Mouse (Mus musculus) bone marrow, adult 2 months (tissue): ENCODE results near the gene Erich6b.

ENCODE experiments used
- CTCF ChIP-seq: fragments of 200-500 bp; IDR thresholded peaks from 2 replicates; pipeline ENCODE4 v1.5.1; 2011; ENCODE audit warnings: low read length, control low read depth; ENCODE audit not compliant: control insufficient read depth, insufficient read depth
- POLR2A ChIP-seq: fragments of 200-500 bp; IDR thresholded peaks from 2 replicates; pipeline ENCODE4 v1.6.1; 2011; ENCODE audit warnings: low read depth, mild to moderate bottlenecking, control low read depth, low read length, borderline replicate concordance; ENCODE audit not compliant: control insufficient read depth

GRCm38 (mm10) chr14:75592978-75593377 is 49.1 kb upstream of the Erich6b start, which contains the start of gene Spert:
- TF ChIP-seq CTCF = no peak
- no peak for TF ChIP-seq POLR2A
